Mouse (Mus musculus) ovary, adult 2 months (tissue): ENCODE data around the gene Spata46. TPM values are rescaled to one million over a fixed set of nuclear protein-coding genes. Genes with fewer than 3 reads are reported as not detected.

Source experiments
- polyA plus RNA-seq: library from polyadenylated mRNA; depleted of rRNA; stranded (reverse); fragments of >200 nt; gene quantifications from 2 replicates; pipeline ENCODE4 v1.2.3, GENCODE M21; 2012; rRNA removed

Spata46 gene
- not detected in 2 replicates for polyA plus RNA-seq

DNA sequence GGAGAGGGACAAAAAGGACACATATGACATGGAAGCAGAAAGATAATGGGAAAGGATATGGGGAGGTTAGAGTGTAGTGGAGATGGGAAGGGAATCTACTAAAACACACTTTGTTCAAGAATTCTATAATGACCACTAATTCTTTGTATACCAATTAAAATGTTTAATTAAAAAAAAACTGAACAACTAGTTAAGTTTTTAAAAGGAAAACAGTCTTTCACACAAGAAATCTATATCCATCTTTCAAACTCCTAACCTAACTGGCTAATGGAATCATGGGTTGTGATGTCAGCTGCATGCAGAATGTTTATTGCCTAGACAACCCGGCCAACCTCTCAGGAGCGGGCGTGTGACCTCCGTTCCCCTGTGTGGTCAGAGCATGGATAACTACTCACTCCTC, at the start of gene Spata46:
Gene Spata46 (plus strand): TSS at position 301 of the 400 bp plus-strand sequence.

DNA sequence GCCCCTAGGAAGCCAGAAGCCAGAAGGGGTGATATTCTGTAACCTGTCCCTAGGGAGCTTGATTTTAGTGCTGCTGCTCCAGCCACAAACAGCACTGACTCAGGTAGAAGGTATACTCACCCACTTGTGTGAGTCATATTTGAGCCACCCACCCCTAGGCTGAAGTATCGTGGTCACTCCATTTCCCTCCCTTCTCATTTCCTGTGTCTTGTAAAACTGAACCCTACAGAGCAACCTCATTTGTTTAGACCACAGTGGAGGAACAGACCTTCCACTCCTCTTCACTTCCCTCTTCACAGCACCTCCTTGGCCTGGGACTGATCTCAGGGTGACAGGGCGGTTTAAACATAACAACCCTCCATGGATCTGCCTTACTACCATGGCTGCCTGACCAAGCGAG, 31.6 kb upstream of the Spata46 start, which contains the start of gene Sh2d1b1:
Gene Sh2d1b1 (plus strand): TSS at position 305 of the 400 bp plus-strand sequence.

GRCm38 (mm10) chr1:170306232-170306631, 2.4 kb upstream of the Spata46 start, which contains the start of gene Gm7694:
Gene Gm7694, minus strand, starts transcription at chr1:170306332.

Other genes starting within 250 kb of the Spata46 start
- 18.5 and 25.9 TPM in 2 replicates for gene Ddr2, start 198.0 kb upstream of the Spata46 start, polyA plus RNA-seq
- gene Uap1, start 133.8 kb upstream of the Spata46 start, polyA plus RNA-seq = 9.9 and 11.0 TPM in 2 replicates
- 7.1 and 9.1 TPM in 2 replicates for gene Uhmk1, start 93.4 kb upstream of the Spata46 start, polyA plus RNA-seq
- not detected in 2 replicates for gene Sh2d1b2, start 76.1 kb upstream of the Spata46 start, polyA plus RNA-seq
- gene Sh2d1b1, start 31.5 kb upstream of the Spata46 start, polyA plus RNA-seq = 0.16 and 0.20 TPM in 2 replicates
- 8.7 and 9.2 TPM in 2 replicates for gene Gm7694, start 2.5 kb upstream of the Spata46 start, polyA plus RNA-seq